Mouse (Mus musculus): ENCODE data around the gene Gpr179. TPM values are rescaled to one million over a fixed set of nuclear protein-coding genes. Genes with fewer than 3 reads are reported as not detected.

Gene Gpr179
- polyA plus RNA-seq, 1 experiment, result 0.62 TPM

- 79% methylated on average over 4 of the region's 4 CpGs for WGBS
- TF ChIP-seq POLR2A (IDR thresholded peaks at IDR 0.05; ENCODE audit: borderline replicate concordance, insufficient read depth, low read length), result no peak
- no peak for TF ChIP-seq CTCF (IDR thresholded peaks at IDR 0.05; ENCODE audit: borderline replicate concordance, insufficient read depth, low read depth, low read length)
Observed at GRCm38 (mm10) chr11:97352935-97353597, 1.2 kb upstream of the Gpr179 start.

DNA sequence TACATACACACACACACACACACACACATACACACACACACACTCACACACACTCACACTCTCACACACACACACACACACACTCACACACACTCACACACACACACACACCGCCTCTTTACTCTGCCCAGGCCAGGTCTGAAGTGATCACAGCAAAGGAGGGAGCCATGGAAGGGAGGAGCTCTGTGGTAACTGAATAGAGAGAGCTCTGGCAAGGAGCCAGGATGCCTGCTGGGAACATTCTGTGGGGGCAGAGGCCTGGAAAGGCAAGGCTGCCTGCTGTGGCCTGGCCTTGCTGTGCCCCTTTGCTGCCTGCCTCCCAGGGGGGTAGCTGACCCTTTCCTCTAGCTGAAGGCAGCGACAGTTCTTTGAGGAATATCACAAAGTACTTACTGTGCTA, 1.8 kb downstream of the Gpr179 start:
- H3K27ac ChIP-seq (ENCODE audit: insufficient read depth, low read length), result no peak overlapping the region

More at GRCm38 (mm10) chr11:97352935-97353597, 1.2 kb upstream of the Gpr179 start:
- Histone ChIP-seq H3K27me3 (ENCODE audit: control insufficient read depth, insufficient read depth, low read length) (no peaks in the 10 kb centered on the region), H3K4me1 (ENCODE audit: control insufficient read depth, insufficient read depth, low read length) (peaks cover 21% of the 10 kb centered on the region), H3K4me3 (replicated peaks; ENCODE audit: insufficient read depth, low read depth, low read length) (no peak overlapping the region), H3K27ac (ENCODE audit: insufficient read depth, low read length) (no peak overlapping the region)
- DNase-seq, result no peak

DNA sequence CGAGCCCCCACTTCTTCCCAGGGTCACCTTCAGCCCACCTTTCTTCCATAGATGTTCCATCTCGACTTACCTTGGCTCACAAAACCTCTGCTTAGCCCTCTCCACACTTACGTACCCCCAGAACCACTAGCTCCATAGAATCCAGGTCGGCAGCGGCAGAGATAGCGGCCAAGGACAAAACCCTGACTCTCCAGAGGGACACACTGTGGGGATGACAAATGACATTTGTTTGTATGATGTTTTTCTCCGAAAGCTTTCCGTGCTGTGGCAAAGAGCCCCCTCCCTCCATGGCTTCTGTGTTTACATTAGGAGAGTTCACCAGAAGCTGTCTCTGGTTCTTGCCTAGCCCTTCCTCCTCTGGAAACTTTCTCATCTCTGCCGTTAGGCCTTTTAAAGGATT, 4.6 kb downstream of the Gpr179 start:
- 91% methylated on average over 9 of the region's 9 CpGs for WGBS
- Histone ChIP-seq H3K4me1 (ENCODE audit: control insufficient read depth, insufficient read depth, low read length) (peaks cover 38% of the 10 kb centered on the region), H3K4me3 (replicated peaks; ENCODE audit: insufficient read depth, low read depth, low read length) (no peak overlapping the region), H3K27me3 (ENCODE audit: control insufficient read depth, insufficient read depth, low read length) (no peaks in the 10 kb centered on the region), H3K27ac (ENCODE audit: insufficient read depth, low read length) (no peak overlapping the region)
- no peak for DNase-seq
- TF ChIP-seq CTCF (IDR thresholded peaks at IDR 0.05; ENCODE audit: borderline replicate concordance, insufficient read depth, low read depth, low read length) (no peak), POLR2A (IDR thresholded peaks at IDR 0.05; ENCODE audit: borderline replicate concordance, insufficient read depth, low read length) (no peak)

More for the DNA sequence above, 1.8 kb downstream of the Gpr179 start:
- TF ChIP-seq POLR2A (IDR thresholded peaks at IDR 0.05; ENCODE audit: borderline replicate concordance, insufficient read depth, low read length) (no peak), CTCF (IDR thresholded peaks at IDR 0.05; ENCODE audit: borderline replicate concordance, insufficient read depth, low read depth, low read length) (no peak)
- H3K4me3 ChIP-seq (replicated peaks; ENCODE audit: insufficient read depth, low read depth, low read length), result no peak overlapping the region
- no peaks in the 10 kb centered on the region for H3K27me3 ChIP-seq (ENCODE audit: control insufficient read depth, insufficient read depth, low read length)
- 32% methylated on average over 2 of the region's 2 CpGs for WGBS
- peaks cover 38% of the 10 kb centered on the region for H3K4me1 ChIP-seq (ENCODE audit: control insufficient read depth, insufficient read depth, low read length)
- DNase-seq, result peak; percentile 68 to 73

- Histone ChIP-seq H3K4me1 (ENCODE audit: control insufficient read depth, insufficient read depth, low read length) (peaks cover 36% of the 10 kb centered on the region), H3K27me3 (ENCODE audit: control insufficient read depth, insufficient read depth, low read length) (no peaks in the 10 kb centered on the region), H3K27ac (ENCODE audit: insufficient read depth, low read length) (peak overlapping the region; percentile 13; the same call in 1 of the 2 replicates), H3K4me3 (replicated peaks; ENCODE audit: insufficient read depth, low read depth, low read length) (no peak overlapping the region)
- DNase-seq, result peak; percentile 59 to 72
- TF ChIP-seq POLR2A (IDR thresholded peaks at IDR 0.05; ENCODE audit: borderline replicate concordance, insufficient read depth, low read length), result no peak
- TF ChIP-seq CTCF (IDR thresholded peaks at IDR 0.05; ENCODE audit: borderline replicate concordance, insufficient read depth, low read depth, low read length), result no peak
- WGBS, result 15% methylated on average over 9 of the region's 9 CpGs
Observed at GRCm38 (mm10) chr11:97346383-97346782, 5.5 kb downstream of the Gpr179 start.

GRCm38 (mm10) chr11:97345446-97345845, 6.4 kb downstream of the Gpr179 start:
- WGBS, result 67% methylated on average over 10 of the region's 10 CpGs
- Histone ChIP-seq H3K27ac (ENCODE audit: insufficient read depth, low read length) (no peak overlapping the region), H3K27me3 (ENCODE audit: control insufficient read depth, insufficient read depth, low read length) (no peaks in the 10 kb centered on the region), H3K4me1 (ENCODE audit: control insufficient read depth, insufficient read depth, low read length) (peaks cover 27% of the 10 kb centered on the region), H3K4me3 (replicated peaks; ENCODE audit: insufficient read depth, low read depth, low read length) (no peak overlapping the region)
- no peak for TF ChIP-seq CTCF (IDR thresholded peaks at IDR 0.05; ENCODE audit: borderline replicate concordance, insufficient read depth, low read depth, low read length)
- TF ChIP-seq POLR2A (IDR thresholded peaks at IDR 0.05; ENCODE audit: borderline replicate concordance, insufficient read depth, low read length), result no peak
- no peak for DNase-seq

DNA sequence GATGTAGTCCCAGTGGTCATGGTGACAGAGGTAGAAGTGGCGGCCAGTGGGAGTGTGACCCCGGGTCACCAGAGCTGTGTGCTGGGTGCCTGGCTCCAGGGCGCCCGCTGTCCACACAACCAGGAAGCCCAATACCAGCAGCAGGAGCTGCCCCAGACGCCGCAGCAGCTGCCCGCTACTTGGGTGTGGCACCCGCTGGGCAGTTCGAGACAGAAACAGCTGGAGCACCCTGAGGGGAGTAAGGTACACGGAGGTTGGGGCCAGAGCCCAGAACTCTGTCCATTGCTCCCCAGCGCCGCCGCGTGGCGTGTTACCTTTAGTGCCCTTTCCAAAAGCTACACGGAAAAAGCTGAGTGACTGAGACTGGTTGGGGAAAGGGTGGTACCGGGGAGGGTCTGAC, 8.3 kb downstream of the Gpr179 start:
- Histone ChIP-seq H3K27ac (ENCODE audit: insufficient read depth, low read length) (no peak overlapping the region), H3K4me1 (ENCODE audit: control insufficient read depth, insufficient read depth, low read length) (peaks cover 19% of the 10 kb centered on the region), H3K27me3 (ENCODE audit: control insufficient read depth, insufficient read depth, low read length) (no peaks in the 10 kb centered on the region), H3K4me3 (replicated peaks; ENCODE audit: insufficient read depth, low read depth, low read length) (no peak overlapping the region)
- WGBS, result 40% methylated on average over 17 of the region's 17 CpGs
- no peak for DNase-seq
- TF ChIP-seq CTCF (IDR thresholded peaks at IDR 0.05; ENCODE audit: borderline replicate concordance, insufficient read depth, low read depth, low read length), result peak; percentile 8; the same call in 1 of the 2 replicates
- no peak for TF ChIP-seq POLR2A (IDR thresholded peaks at IDR 0.05; ENCODE audit: borderline replicate concordance, insufficient read depth, low read length)

DNA sequence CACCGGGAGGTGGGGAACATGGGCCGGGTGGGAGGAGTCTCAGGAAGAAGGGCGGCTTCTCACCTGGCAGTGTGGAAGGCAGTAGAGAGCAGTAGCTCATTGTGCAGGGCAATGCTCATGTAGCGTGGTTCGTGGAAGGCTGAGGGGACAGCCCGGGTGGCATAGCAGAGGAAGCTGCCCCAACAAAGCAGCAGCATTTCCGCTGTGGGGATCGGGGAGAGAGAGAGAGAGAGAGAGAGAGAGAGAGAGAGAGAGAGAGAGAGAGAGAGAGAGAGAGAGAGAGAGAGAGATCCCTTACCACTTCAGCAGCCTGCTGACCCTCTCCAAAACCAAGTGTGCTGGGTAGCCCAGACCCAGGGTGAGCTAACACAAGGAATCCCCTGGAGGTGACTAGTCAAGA, 8.7 kb downstream of the Gpr179 start:
- DNase-seq, result no peak

GRCm38 (mm10) chr11:97338977-97339315, 12.9 kb downstream of the Gpr179 start:
- DNase-seq, result peak; percentile 77 to 81
- no peak for TF ChIP-seq CTCF (IDR thresholded peaks at IDR 0.05; ENCODE audit: borderline replicate concordance, insufficient read depth, low read depth, low read length)
- TF ChIP-seq POLR2A (IDR thresholded peaks at IDR 0.05; ENCODE audit: borderline replicate concordance, insufficient read depth, low read length), result no peak
- peaks cover 5% of the 10 kb centered on the region; the same call in 1 of the 2 replicates for H3K4me1 ChIP-seq (ENCODE audit: control insufficient read depth, insufficient read depth, low read length)
- no peak overlapping the region for H3K27ac ChIP-seq (ENCODE audit: insufficient read depth, low read length)
- 2% methylated on average over 17 of the region's 17 CpGs for WGBS
- peak overlapping the region; percentile 38 for H3K4me3 ChIP-seq (replicated peaks; ENCODE audit: insufficient read depth, low read depth, low read length)
- no peaks in the 10 kb centered on the region for H3K27me3 ChIP-seq (ENCODE audit: control insufficient read depth, insufficient read depth, low read length)

More for the DNA sequence above, 8.7 kb downstream of the Gpr179 start:
- TF ChIP-seq POLR2A (IDR thresholded peaks at IDR 0.05; ENCODE audit: borderline replicate concordance, insufficient read depth, low read length) (no peak), CTCF (IDR thresholded peaks at IDR 0.05; ENCODE audit: borderline replicate concordance, insufficient read depth, low read depth, low read length) (no peak)
- Histone ChIP-seq H3K27ac (ENCODE audit: insufficient read depth, low read length) (no peak overlapping the region), H3K4me1 (ENCODE audit: control insufficient read depth, insufficient read depth, low read length) (peaks cover 20% of the 10 kb centered on the region), H3K27me3 (ENCODE audit: control insufficient read depth, insufficient read depth, low read length) (no peaks in the 10 kb centered on the region), H3K4me3 (replicated peaks; ENCODE audit: insufficient read depth, low read depth, low read length) (no peak overlapping the region)
- WGBS, result 68% methylated on average over 8 of the region's 8 CpGs
